Mouse (Mus musculus) adrenal gland, adult 18-20 months (tissue): ENCODE data around the gene B4galt5. TPM values are rescaled to one million over a fixed set of nuclear protein-coding genes. Genes with fewer than 3 reads are reported as not detected.

Source experiments
- DNase-seq, 2 experiments: peaks; one replicate each; pipeline ENCODE4 v3.0.0; 2021 to 2022; ENCODE audit warnings: low spot score in 2 of 2
- total RNA-seq, 2 experiments: library from RNA; stranded (reverse); gene quantifications; 1 replicate in 1 of 2; 2 replicates in 1 of 2; pipeline ENCODE4 v1.2.3; 2021

B4galt5 gene
- total RNA-seq, 2 experiments from 2014 or later: 74.7 to 123 TPM

DNA sequence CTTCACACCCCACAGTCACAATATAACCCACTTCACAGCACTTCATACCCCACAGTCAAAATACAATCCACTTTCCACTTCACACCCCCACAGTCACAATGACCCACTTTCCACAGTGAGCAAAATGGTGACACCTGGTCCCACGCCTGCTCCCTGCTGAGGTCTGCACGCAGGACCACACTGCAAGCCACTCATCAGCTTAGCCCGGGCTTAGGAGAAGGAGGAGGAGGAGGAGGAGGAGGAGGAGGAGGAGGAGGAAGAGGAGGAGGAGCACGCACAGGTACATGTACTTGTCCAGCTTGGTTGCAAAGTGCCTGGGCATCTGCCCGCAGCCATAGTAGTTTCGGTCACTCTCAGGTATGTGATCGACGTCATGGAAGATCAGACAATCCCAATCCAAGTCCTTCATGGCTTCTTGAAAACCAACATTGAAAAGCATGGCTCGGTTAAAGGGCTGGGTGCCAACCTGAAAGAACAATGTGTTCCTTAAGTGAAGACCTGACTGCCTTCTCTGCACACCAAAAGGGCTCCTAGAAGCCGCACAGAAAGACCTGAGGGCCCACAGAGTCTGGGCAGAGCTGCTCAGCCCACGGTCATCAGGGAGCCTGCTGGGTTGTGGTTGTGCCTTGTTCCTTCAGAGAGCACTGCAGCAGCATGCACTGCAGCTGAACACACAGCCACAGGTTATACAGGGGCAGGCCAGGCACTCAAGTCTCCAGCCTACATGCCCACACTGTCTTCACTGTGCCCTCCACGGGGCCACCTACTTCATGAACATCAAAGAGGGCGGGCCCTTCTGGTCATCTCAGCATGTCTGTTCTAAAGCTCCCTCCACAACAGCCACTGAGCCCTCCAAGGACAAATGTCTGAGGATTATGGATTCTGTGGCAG is 43.4 kb downstream of the B4galt5 start:
- DNase-seq: peak; percentile 3 to 20

DNA sequence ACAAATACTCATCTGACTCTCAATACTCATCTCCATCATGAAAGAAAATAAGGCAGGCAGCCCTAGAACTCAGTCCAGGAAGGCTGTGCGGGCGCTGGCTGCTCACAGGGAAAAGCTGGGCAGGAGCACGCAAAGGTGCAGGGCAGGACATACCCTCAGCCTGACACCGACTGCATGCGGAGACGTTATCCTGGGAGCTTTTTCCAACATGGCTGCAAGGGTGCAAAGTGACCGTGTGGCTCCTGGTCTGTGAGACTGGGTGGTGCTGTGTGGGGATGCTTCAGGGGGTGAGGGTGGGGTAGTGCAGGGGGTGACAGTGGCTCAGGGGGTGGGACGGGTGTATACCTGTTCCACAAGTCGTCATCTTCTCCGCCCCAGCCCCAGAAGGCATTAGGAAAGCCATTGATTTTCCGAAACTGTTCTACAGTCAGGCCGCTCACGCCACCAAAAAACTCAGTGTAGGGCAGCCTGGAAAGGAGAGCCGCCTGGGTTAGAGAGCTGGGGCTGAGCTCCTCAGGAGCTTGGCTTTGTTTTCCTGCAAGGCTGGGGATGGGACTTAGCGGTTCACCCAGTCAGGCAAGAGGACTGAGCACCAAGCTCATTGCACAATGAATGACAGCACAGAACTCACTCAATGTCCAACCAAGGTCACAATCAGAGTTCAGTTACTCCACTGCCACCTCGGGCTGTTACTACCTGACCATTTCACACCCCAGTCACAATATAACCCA is 44.2 kb downstream of the B4galt5 start:
- DNase-seq: peak; percentile 4 to 19

- DNase-seq: no peak
Observed at GRCm38 (mm10) chr2:167303806-167304205, 45.2 kb downstream of the B4galt5 start.

GRCm38 (mm10) chr2:167303196-167303595 is 45.8 kb downstream of the B4galt5 start:
- DNase-seq: peak; percentile 10 to 21

DNA sequence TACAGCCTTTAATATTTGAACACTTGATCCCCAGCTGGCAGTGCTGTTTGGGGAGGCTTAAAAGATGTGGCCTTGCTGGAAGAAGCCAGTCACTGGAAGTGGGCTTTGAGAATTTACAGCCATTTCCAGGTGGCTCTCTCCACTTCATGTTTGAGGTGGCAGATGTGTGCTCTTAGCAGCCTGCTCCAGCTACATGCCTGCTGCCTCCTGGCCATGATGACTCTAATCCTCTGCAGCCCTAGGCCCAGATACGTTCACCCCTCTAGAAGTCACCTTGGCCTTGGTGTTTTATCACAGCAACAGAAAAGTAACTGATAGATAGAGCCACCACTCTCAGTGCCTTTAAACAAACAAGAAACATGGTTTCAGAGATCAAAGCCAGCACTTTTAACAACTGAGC is 46.3 kb downstream of the B4galt5 start:
- DNase-seq: peak in 1 of 2 experiments; percentile 16

DNA sequence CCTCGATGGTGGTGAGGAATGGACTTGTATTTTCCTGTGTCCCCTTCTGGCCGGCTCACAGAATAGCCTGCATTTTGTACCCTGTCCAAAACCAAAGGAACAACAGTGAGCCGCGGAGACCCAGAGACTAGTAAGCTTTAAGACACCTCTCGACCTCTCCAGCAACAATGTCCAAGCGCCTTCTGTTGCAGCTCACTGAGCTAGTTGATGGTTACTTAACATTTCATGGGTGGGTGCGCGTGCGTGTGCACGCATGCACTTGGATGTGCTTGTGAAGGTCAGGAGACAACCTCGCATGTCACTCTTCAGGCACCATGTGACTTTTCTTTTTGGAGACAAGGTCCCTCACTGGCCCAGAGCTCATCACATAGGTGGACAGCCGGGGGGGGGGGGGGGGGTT is 47.0 kb downstream of the B4galt5 start:
- DNase-seq: peak; percentile 2 to 15

- DNase-seq: peak; percentile 2 to 18
Observed at GRCm38 (mm10) chr2:167301601-167302000, 47.4 kb downstream of the B4galt5 start.

- DNase-seq: peak; percentile 2 to 23
Observed at GRCm38 (mm10) chr2:167300943-167301497, 48.0 kb downstream of the B4galt5 start.

DNA sequence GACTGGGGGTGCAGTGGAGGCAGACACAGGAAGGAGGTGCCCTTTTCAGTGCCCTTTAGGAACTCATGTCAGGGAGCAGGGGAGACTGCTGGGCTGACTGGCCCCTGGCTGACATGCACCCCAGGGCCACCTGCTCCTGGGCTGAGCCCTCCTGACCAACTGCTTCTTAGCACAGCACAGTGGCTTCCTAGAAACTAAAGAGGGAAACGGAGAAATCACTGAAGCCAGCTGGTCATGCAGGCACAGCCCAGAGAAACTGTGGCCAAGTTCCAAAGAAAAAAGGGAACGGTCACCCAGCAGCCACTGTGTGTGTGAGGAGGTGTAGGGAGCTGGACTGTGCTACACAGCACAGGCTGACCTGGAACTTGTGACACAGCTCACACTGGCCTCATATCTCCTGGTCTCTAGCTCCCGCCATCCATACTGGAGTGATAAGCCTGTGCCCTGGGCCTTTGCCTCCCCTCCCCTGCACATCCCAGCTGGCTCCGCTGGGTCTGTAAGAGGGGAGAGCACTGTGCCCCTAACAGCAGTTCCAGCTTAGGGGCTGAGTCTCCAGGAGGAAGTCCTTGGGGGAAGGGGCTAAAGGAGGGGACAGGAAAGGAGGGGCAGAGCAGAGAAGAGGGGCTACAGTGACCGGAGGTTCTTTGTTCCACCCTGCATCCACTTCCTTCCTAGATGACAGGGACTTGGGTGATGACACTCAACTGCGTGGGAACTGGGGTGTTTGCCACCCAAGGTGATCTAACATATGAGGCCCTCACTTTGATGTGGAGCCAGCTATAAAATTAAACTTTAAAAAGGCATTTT is 48.9 kb downstream of the B4galt5 start:
- DNase-seq: peak; percentile 8 to 19

DNA sequence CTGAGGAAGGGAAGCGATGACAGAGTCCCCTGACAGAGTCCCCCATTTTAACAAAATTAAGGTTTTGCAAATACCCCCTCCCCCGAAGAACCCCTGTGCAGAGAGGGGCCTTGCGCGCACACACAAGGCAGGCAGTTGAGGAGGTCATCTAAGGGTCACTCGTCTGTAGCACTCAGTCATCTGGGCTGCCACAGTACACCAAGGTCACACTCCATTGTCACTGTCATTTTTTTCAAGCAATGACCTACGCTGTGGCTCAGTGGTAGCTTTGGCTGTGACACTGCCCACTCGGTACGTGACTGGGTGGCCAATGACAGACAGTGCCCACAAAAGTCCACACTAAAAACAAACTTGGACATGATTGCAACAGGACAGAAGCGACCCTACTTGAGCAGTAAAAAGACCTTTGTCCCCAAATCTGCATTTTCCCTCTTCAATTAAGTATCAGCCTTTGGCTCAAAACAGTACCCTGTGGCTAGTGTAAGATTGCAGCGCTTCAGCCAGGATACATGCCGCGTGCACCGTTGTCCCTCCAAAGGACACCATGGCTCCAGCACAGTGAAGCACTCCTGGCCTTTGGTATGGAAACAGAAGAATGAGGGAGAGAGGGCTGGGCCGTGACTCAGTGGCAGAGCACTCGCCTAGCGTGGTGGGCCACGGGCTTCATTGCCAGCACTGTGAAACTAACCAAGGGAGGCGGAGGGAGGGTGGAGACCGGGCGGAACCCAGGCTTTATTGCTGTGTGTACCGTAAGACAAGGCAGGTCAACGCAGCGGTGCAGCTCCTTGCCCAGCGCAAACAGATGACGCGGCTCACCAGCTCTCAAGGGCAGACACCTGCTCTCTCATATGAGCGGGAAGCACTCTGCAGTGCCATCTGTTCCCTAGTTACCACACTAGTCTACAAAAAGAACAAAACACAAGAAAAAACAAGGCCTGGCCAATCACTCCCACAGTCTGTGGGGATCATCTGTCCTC is 50.0 kb downstream of the B4galt5 start:
- peak; percentile 26 to 27 for DNase-seq

- peak in 1 of 2 experiments; percentile 2 for DNase-seq
Observed at GRCm38 (mm10) chr2:167297985-167298384, 51.0 kb downstream of the B4galt5 start.

- peak; percentile 10 to 34 for DNase-seq
Observed at GRCm38 (mm10) chr2:167294926-167295325, 54.1 kb downstream of the B4galt5 start.

DNA sequence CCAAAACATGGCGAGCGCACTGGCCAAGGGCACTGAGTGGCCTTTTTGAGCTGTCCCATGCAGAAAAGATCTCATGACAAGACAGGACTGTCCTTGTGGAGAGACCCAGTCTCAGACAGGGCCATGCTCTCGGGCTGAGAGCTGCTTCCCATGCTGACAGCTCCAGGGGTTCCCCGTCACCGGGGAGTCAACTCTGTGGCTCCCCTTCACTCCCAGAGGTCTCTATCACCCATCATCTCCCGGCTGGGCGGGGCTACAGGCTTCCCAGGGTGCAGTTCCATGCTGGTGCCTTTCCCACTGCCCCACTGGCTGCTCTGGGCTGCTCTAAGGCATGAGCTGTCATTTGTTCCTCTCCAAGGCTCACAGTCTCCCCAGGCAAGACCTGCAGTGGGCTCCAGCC is 54.8 kb downstream of the B4galt5 start:
- DNase-seq: peak; percentile 35 to 36

- peak; percentile 37 to 41 for DNase-seq
Observed at GRCm38 (mm10) chr2:167293289-167294085, 55.5 kb downstream of the B4galt5 start.

DNA sequence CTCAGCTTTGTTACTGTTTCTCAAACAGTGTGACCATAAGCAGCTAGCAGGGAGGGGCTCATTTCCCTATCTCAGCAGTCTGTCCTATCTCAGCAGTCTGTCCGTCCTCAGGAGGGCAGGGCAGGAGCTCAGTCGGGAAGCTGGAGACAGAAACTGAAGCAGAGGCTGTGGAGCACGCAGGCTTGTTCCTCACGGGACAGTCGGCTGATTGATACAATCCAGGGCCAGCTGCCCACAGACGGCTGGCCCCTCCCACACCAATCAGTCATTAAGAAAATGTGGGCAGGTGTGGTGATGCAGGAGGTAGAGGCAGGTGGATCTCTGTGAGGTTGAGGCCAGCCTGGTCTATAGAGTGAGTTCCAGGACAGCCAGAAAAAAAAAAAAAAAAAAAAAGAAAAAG is 56.1 kb downstream of the B4galt5 start:
- DNase-seq: peak; percentile 21 to 28

GRCm38 (mm10) chr2:167292151-167292591 is 56.8 kb downstream of the B4galt5 start:
- DNase-seq: peak; percentile 33 to 43

DNA sequence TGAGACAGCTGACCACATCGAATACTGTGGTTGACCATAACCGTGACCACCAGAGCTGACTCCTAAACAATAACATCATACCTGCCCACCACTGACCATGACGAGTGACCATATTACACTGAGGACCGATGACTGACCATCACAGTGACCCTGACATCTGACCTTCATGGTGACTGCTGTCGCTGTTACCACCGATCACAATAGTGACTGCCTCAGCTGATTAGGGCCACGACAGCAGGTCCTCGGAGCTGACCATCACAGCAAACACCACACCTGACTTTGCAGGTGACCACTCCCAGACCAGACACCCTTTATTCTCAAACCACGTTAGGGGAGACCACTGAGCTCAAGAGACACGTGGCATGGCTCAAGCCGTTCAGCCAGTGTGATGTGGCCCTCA is 57.3 kb downstream of the B4galt5 start:
- peak; percentile 1 to 17 for DNase-seq

GRCm38 (mm10) chr2:167281461-167281860 is 67.5 kb downstream of the B4galt5 start:
- DNase-seq: peak; percentile 1 to 17

GRCm38 (mm10) chr2:167280986-167281310 is 68.0 kb downstream of the B4galt5 start:
- DNase-seq: no peak
